Mouse (Mus musculus) frontal cortex, adult 2 months (tissue): ENCODE results near the gene Ccl5. TPM values are rescaled to one million over a fixed set of nuclear protein-coding genes. Genes with fewer than 3 reads are reported as not detected.
A peak's percentile ranks its signal among the peaks of the same experiment; 100 is the strongest.
"Not testable (repeated sequence)": the region's sequence is repeated elsewhere in the genome, so short reads cannot be mapped to it uniquely, and the experiment has no call there.

Experiments
- DNase-seq, 2 experiments: peaks; one replicate each; pipeline ENCODE4 v3.0.0; 2022; ENCODE audit warnings: low spot score in 1 of 2; ENCODE audit errors: extremely low spot score in 1 of 2
- polyA plus RNA-seq: library from polyadenylated mRNA; depleted of rRNA; stranded (reverse); fragments of >200 nt; gene quantifications from 2 replicates; pipeline ENCODE4 v1.2.3, GENCODE M21; 2012; rRNA removed

The Ccl5 gene
- 0.69 and 1.00 TPM in 2 replicates for polyA plus RNA-seq

- DNase-seq = no peak
Observed at GRCm38 (mm10) chr11:83530360-83530759, at the start of gene Ccl5. Ccl5 (minus strand) TSS chr11:83530518.

GRCm38 (mm10) chr11:83578999-83579398 is 48.7 kb upstream of the Ccl5 start:
- DNase-seq = no peak

- no peak for DNase-seq
Observed at GRCm38 (mm10) chr11:83578186-83578760, 48.0 kb upstream of the Ccl5 start, which contains the start of gene Ccl9. Ccl9 (minus strand) TSS chr11:83578636.

GRCm38 (mm10) chr11:83576927-83577555 is 46.7 kb upstream of the Ccl5 start:
- no peak for DNase-seq

GRCm38 (mm10) chr11:83572834-83573233 is 42.5 kb upstream of the Ccl5 start:
- no peak for DNase-seq

GRCm38 (mm10) chr11:83572223-83572622 is 41.9 kb upstream of the Ccl5 start:
- DNase-seq = peak in 1 of 2 experiments; percentile 7

- DNase-seq = no peak
Observed at GRCm38 (mm10) chr11:83570189-83570588, 39.9 kb upstream of the Ccl5 start.

- no peak for DNase-seq
Observed at GRCm38 (mm10) chr11:83569249-83569648, 38.9 kb upstream of the Ccl5 start.

GRCm38 (mm10) chr11:83568786-83569185 is 38.5 kb upstream of the Ccl5 start:
- no peak for DNase-seq

GRCm38 (mm10) chr11:83568061-83568460 is 37.7 kb upstream of the Ccl5 start:
- DNase-seq = no peak

- no peak for DNase-seq
Observed at GRCm38 (mm10) chr11:83567311-83567710, 37.0 kb upstream of the Ccl5 start.

GRCm38 (mm10) chr11:83566617-83567016 is 36.3 kb upstream of the Ccl5 start:
- no peak for DNase-seq

- peak; percentile 8 to 56 for DNase-seq
Observed at GRCm38 (mm10) chr11:83563754-83564153, 33.4 kb upstream of the Ccl5 start.

- DNase-seq = no peak
Observed at GRCm38 (mm10) chr11:83562311-83562887, 32.1 kb upstream of the Ccl5 start.

GRCm38 (mm10) chr11:83560405-83560804 is 30.1 kb upstream of the Ccl5 start:
- DNase-seq = no peak

- DNase-seq = no peak
Observed at GRCm38 (mm10) chr11:83557074-83557473, 26.8 kb upstream of the Ccl5 start.

- DNase-seq = peak; percentile 18 to 87
Observed at GRCm38 (mm10) chr11:83556085-83556781, 25.9 kb upstream of the Ccl5 start.

GRCm38 (mm10) chr11:83551668-83552067 is 21.4 kb upstream of the Ccl5 start:
- DNase-seq = no peak

GRCm38 (mm10) chr11:83551037-83551436 is 20.7 kb upstream of the Ccl5 start:
- DNase-seq = not testable (repeated sequence)

- no peak for DNase-seq
Observed at GRCm38 (mm10) chr11:83550186-83550632, 19.9 kb upstream of the Ccl5 start.

- DNase-seq = no peak
Observed at GRCm38 (mm10) chr11:83544214-83544613, 13.9 kb upstream of the Ccl5 start.
